Mouse (Mus musculus) embryonic fibroblast, embryonic 13.5 days (primary cell): ENCODE data around the gene Ap1s2.

Experiments
- CTCF ChIP-seq: IDR thresholded peaks from 2 replicates; pipeline ENCODE4 v1.5.1; 2011; ENCODE audit warnings: mild to moderate bottlenecking, control low read depth, low read length, moderate library complexity, borderline replicate concordance; ENCODE audit not compliant: insufficient read depth
- POLR2A ChIP-seq: IDR thresholded peaks from 2 replicates; pipeline ENCODE4 v1.6.1; 2011; ENCODE audit warnings: low read depth, mild to moderate bottlenecking, control low read depth, low read length, moderate library complexity

- no peak for TF ChIP-seq POLR2A
- no peak for TF ChIP-seq CTCF
These were observed 25.9 kb downstream of the Ap1s2 start for GRCm38 (mm10) chrX:163934731-163935130.
